Mouse (Mus musculus): ENCODE data around the gene Gsta1.

DNA sequence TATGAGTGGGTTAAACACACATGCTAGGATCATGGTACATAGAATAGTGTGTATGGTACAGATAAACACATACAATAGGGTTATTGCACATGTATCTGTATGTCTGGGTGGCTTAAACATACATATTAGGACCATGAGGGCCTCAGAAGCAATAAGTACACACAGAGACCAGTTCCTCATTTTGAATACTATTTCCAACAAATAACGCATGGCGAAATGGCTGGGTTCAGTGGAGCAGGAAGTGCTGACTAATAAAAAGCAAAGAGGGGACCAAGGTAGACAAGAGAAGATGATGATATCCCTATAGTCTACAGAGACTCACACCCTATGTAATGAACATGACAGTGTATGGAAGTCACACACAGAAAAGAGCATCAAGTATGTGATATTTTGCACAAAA is 2.3 kb upstream of the Gsta1 start:
- TF ChIP-seq MAFK (IDR thresholded peaks at IDR 0.05; ENCODE audit: insufficient read depth, low read depth, low read length) (no peak), ZNF384 (IDR thresholded peaks at IDR 0.05; ENCODE audit: low read depth, low read length) (no peak), HCFC1 (IDR thresholded peaks at IDR 0.05; ENCODE audit: borderline replicate concordance, insufficient read depth, low read length) (no peak), CHD2 (IDR thresholded peaks at IDR 0.05; ENCODE audit: low read depth, low read length) (no peak), ZC3H11A (IDR thresholded peaks at IDR 0.05; ENCODE audit: borderline replicate concordance, low read depth, low read length) (no peak)

All from ES-E14 (cell line).